Mouse (Mus musculus) erythroblast, embryonic 14.5 days (primary cell): Measurements from ENCODE around the gene Kctd14.

Source experiments
- GATA1 ChIP-seq: IDR thresholded peaks from 2 replicates; pipeline ENCODE4 v1.6.1; 2012; ENCODE audit warnings: low read length, inconsistent platforms, mixed read lengths
- TAL1 ChIP-seq: IDR thresholded peaks from 3 replicates; pipeline ENCODE4 v1.6.1; 2012; ENCODE audit warnings: low read length, inconsistent platforms, mixed read lengths

DNA sequence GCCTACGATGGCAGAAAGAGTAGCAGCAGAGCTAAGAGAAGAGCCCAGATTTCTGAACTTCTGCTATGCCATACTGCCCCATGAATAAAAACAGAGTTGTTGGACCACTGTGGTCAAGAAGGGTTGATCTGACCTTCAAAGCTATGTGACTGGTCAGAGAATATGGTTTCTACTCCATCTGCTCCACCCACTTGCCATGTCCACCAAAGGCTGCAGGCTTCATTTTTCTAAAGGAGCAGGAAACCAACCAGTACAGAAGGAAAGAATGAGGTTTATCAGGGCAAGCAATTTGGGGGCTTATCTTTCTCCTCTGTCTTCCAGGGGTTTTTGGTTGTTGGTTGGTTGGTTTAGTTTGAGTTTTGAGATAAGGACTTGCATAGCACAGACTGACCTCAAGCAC lies 37.1 kb upstream of the Kctd14 start:
- no peak for TF ChIP-seq TAL1
- no peak for TF ChIP-seq GATA1
